Mouse (Mus musculus): Measurements from ENCODE around the gene Kif23.

Gene Kif23

DNA sequence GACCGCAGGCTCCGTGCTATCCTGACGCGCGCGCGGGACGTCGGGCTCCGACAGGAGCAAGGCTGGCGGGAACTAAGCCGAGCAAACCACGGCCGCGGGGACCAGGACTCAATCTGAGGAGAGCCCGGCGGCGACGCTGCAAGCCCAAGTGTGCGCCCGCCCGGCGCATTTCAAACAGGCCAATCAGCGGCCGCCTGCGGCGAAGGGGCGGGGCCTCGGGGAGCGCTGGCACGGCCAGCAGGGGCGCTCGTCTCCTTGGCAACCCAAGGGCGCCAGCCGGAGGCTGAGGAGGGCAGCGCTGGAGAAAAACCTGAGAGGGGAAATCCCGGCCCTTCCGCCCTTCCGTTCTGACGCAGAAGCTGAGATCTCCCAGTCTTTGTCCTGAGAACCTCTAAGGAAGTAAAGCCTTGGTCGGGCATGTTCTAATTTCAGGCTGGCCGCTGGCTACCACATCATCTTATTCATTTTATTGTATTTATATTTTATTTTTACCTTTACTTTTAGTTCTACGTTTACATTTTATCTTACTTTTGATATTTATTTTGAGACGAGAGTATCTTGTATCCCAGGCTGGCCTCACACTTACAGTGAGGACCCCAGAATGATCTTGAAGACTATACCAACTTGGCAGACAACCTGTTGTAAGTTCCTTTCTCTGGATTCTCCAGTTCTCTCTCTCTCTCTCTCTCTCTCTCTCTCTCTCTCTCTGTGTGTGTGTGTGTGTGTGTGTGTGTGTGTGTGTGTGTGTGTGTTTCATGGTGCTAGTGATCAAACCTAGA is at the start of gene Kif23:
TSS of gene Kif23 (minus strand) at position 152 of the 779 bp plus-strand sequence.
- DNase-seq: peak; percentile 96 to 97

DNA sequence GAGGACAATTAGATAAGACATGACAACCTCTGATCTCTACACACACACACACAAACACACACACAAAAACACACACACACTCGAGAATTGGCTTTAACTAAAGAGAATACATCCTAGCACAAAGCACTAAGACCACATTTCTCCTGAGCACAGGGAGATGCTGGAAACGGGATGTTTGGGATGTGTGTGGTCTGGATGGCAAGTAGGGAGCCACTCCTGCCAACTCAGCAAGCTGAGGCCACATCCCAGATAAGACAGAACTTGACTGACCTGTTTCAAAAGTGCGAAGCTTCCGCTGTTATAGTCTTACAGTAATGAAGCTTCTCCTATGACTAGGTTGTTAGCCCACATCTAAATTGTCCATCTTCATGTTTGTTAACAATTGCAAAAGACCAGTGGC is 44.6 kb upstream of the Kif23 start:
- no peak for DNase-seq

- no peak for DNase-seq
These were observed 44.2 kb upstream of the Kif23 start for GRCm38 (mm10) chr9:61990738-61991137.

GRCm38 (mm10) chr9:61986055-61986454 is 39.5 kb upstream of the Kif23 start:
- DNase-seq: no peak

- peak; percentile 67 to 68 for DNase-seq
These were observed 38.7 kb upstream of the Kif23 start for GRCm38 (mm10) chr9:61985183-61985863.

GRCm38 (mm10) chr9:61982940-61983620 is 36.5 kb upstream of the Kif23 start:
- no peak for DNase-seq

GRCm38 (mm10) chr9:61981876-61982275 is 35.3 kb upstream of the Kif23 start:
- DNase-seq: no peak

- DNase-seq: no peak
These were observed 33.4 kb upstream of the Kif23 start for GRCm38 (mm10) chr9:61979983-61980382.

- no peak for DNase-seq
These were observed 30.8 kb upstream of the Kif23 start for GRCm38 (mm10) chr9:61977258-61977945.

GRCm38 (mm10) chr9:61972031-61972430 is 25.5 kb upstream of the Kif23 start:
- no peak for DNase-seq

DNA sequence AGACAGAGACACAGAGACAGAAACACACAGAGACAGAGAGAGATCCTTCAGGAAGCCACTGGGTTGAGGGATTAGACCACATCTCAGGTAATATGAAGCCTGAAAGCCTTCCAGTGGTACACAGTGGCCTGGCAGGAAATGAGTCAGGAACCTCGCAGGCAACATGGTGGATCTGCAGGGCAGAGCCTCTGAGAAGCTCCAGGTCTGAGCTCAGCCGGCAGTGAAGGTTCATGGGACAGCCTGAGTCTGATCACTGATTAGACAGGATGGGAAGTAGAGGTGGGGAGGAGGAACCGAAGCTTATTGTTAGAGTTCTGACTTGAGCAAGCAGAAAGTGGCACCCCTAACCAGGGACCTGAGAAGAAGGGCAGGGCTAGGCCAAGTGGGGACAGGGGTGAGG is 24.5 kb upstream of the Kif23 start:
- DNase-seq: no peak

GRCm38 (mm10) chr9:61967357-61967756 is 20.8 kb upstream of the Kif23 start:
- peak in 1 of 2 experiments; percentile 39 for DNase-seq

DNA sequence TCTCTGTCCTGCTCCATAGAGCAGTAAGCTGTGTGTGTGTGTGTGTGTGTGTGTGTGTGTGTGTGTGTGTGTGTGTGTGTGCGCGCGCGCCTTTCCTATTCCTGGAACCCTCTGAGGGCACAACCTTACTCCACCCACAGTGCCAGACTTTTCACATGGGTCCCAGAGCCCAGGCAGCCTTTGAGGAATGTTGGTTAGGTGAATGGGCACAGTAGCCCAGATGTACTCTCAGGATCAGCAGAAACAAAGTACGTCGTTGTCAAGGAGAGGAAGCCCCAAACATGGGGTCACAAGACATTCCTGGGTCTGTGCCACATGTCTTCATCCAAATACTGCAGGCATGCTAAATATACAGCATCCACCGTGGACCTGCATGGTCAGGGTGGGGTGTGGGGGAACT is 19.4 kb upstream of the Kif23 start:
- no peak for DNase-seq

DNA sequence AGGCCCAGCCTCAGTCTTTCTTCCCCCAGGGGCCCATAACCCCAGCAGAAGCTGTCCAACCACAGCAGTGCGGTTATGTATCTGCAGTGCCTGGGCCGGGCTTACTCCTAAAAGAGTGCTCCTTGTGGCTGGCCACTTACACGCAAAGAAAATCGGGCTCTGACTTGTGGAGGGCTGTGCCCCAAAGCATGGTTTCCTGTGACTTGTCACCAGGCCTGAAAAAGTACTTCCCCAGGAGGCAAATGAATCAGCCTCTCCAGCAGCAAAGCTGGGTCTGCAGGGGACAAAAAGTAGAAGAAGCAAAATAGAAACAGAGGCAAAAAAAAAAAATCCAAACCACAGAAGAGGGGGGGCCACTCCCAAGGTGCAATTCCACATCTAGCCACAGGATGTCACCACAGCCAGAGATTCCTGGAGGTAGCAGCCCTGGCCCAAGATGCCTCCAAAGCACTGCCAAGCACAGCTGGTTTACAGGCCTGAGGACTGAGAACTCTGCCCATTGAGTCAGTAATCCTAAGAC is 18.9 kb upstream of the Kif23 start:
- peak; percentile 73 to 77 for DNase-seq

DNA sequence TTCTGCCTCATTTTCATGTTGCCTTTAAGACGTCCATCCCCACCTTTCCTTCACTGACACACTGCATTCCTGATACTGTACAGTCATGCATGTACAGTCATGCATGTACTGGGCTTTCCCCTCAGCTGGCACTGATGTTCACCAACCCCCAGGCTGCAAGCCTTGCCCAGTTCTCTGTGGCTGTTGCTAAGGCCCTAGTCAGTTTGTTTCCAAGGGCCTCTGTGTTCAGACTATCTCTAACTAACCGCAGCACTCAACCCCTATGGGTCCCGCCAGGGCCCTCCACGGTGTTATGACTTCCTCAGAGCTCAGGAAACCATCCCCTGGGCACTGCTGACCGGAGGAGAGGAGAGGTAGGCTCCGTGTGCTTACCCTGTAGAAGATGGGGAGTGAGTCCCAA is 16.8 kb upstream of the Kif23 start:
- DNase-seq: peak in 1 of 2 experiments; percentile 23

DNA sequence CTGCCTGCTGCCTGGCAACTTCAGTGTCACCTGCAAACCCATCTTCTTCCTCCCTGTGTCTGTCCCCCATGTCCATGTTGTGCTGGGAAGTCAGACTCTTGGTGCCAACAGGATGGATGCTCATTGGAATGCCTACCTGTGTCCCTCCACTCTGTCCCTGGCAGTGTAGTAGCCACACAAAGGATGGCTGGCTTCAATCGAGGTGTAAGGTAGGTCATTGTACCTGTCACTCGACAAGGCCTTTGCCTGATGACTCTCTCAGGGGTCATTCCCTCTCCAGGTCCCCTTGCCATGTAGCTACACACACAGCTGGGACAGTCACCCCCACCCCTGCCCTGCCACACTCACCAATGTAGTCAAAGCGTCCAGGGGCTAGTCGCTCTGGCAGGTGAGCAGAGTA is 14.6 kb upstream of the Kif23 start:
- no peak for DNase-seq

GRCm38 (mm10) chr9:61960753-61961152 is 14.2 kb upstream of the Kif23 start:
- peak; percentile 84 to 85 for DNase-seq

GRCm38 (mm10) chr9:61959921-61960569 is 13.5 kb upstream of the Kif23 start:
- DNase-seq: peak; percentile 71 to 81

DNA sequence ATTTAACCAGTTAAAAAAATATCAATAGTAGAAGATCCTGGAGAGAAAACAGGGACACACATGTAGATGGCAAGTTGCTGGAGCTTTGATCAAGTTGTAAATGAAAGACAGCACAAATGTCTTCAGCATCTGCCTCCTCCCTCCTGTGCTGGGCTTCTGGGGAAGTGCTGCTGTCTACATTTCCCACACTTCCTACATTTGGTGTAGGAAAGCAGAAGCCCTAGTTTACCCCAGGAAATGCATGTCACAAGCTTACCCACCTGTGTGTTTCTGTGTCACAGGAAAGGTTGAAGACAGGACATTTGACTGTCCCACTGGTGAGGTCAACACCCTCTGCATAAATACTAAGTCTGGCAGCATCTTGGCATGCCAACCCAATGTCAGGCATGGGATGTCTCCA is 8.1 kb upstream of the Kif23 start:
- no peak for DNase-seq

- no peak for DNase-seq
These were observed 5.7 kb upstream of the Kif23 start for GRCm38 (mm10) chr9:61952241-61952640.

DNA sequence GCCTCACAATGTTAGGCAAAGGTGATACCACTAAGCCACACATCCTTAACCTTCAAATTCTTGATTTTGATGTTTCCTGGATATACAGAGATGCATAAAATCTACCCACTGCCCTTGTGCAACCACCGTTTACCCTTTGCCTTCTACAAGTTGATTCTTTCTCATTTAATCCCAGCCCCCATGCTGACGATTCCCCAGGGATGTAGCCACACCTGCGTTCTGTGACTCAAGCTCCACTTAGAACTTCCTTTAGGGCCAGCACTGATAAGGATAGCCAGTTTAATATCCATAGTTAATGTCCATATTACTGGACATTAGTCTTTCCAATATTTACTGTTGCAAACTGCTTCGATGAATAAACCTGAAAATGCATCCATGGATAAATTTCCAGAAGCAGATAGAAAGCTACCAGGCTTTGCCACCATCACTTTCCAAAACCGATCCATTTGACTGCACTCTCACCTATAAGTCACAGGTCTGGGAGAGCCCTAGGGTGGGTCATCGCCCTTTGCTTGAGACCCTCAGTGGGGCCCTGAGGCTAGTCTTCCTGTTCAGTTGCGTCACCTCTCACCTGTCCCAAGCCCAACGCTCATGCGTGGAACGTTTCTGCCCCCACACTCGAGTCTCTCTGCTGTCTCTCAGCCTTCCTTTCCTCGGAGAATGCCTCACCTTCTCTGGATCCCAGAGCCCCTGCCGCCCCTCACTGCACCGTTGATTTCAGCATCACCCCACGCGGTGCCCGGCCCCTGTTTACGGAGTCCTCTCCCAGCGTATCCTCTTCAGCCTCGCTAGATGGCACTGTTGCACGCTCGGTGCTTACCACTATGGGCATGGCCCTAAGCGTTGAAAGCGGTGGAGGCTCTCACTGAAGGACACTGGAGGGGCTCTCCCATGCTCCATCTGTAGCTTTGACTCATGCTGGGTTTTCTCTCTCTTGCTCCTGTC is 1.1 kb upstream of the Kif23 start:
- peak; percentile 76 to 77 for DNase-seq
